Mouse (Mus musculus) bone marrow macrophage, adult 2 months (primary cell): ENCODE results near the gene Smad6.

Source experiments
- CTCF ChIP-seq: IDR thresholded peaks from 2 replicates; pipeline ENCODE4 v1.5.1; 2012; ENCODE audit warnings: low read depth, mild to moderate bottlenecking, low read length, moderate library complexity
- POLR2A ChIP-seq: IDR thresholded peaks from 2 replicates; pipeline ENCODE4 v1.6.1; 2012; ENCODE audit warnings: mild to moderate bottlenecking, low read depth, low read length, borderline replicate concordance

- TF ChIP-seq POLR2A = no peak
- TF ChIP-seq CTCF = no peak
Observed at GRCm38 (mm10) chr9:63959933-63960828, 61.7 kb downstream of the Smad6 start.
